Mouse (Mus musculus): Measurements from ENCODE around the gene Kmt2c.

The Kmt2c gene

DNA sequence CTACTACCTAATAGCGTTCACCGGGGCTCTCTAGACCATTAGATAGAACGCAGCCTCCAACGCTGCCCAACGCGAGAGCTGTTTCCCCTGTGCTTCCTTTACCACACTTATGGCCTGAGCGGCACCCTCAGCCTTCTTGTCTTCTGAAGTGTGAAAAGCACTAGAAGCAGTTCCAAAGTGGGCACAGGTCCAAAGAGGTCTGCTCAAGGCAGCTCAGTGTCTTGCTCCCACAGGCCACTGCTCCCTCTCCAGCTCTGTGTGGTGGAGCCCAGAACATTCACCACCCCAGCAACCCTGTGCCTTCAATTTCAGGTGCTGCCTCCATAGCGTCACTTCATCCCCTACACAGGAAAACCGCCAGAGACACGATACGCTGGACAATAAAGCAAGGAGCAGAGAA lies 115.0 kb downstream of the Kmt2c start:
- no peak for DNase-seq (ENCODE audit: low spot score in 2 of 2)

DNA sequence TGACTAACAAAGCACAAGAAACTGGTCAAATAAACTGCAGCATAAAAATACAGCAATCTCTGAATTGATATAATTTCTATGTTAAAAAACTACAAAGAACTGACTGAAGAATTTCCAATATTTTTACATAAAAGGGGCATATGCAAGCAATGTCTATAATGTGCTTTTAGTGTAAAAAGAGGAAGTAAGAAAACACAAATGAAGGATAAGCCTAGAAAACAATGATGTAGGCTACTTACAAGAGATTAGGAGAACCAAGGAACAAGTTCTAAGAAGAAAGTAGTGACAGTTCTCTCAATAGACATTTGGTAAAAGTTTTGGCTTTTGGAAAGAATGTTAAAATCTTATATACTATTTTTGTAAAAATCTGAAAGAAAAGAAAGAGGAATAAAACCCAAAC lies 119.4 kb downstream of the Kmt2c start:
- DNase-seq (ENCODE audit: low spot score in 2 of 2), result no peak

DNA sequence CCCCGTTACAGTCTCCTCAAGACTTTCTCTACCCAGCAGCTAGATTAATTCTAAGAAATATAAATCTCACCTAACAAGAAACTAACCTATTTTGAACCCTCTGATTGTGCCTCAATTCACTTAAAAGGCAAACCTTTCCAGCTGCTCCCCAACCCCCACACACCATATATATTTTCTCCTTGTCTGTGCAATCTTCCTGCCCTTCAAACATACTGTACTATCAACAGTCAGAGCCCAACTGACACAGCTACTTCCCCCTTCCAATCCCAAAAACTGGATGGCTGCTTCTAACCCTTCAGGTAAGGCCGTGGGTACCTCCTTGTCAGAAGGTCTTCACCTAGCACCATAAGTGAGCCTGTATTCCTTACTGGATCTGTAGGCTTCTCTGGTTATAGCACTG lies 130.2 kb downstream of the Kmt2c start:
- DNase-seq (ENCODE audit: low spot score in 2 of 2), result no peak

DNA sequence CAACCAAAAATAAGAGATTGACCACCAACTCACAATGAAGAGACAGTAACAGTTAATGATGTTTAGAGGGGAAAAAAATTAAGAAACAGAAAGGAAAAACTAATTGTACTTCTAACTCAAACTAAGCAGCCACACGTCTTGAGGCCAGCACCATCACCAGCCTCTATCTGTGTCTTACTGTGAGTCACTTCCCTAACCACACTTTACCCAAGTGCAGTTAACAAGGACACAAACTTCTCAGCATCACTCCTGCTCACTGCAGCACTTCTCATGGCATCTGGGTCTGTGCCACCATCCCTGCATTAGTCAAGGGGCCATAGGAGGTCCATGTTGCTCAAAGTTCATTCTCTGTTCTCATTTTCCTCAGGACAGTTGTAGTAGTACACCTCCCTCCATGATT lies 131.5 kb downstream of the Kmt2c start:
- DNase-seq (ENCODE audit: low spot score in 2 of 2), result no peak

DNA sequence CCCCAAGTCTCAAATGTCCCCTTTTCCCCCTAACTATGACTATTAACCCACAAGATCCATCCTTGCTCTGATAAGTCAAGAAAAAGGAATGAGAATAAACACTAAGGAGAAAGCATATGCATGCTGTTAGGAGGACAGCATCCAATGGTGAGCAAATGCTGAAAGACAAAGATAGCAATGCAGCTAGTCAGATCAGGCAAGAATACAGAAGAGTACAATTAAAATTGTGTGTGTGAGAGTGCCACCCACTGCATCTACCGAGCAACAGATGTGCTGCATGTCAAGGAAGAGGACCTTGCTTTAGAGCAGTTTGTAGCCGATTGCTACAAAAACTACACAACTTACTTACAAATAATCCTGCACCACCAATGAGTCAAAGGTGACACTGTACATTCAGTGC lies 145.1 kb downstream of the Kmt2c start:
- DNase-seq (ENCODE audit: low spot score in 2 of 2), result no peak

DNA sequence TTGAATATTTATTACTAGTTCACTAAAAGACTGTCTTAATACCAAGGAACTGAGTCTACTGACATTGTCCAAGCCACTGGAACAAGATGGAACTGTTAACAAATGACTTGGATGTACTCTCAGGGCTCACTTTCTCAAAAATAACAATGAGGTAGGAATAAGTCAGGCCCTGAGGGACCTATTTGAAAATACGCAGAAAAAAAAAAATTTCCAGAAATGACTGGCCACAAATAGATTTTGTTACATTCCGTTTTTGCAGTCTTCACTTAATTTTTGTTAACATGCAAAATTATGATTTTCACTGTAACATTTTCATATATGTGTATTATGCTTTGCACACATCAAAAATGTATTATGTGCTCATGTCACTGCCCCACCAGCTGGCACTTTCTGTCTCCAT lies 167.3 kb downstream of the Kmt2c start:
- no peak for DNase-seq (ENCODE audit: low spot score in 2 of 2)

- DNase-seq (ENCODE audit: low spot score in 2 of 2), result no peak
Measured at GRCm38 (mm10) chr5:25313881-25314280, 184.7 kb downstream of the Kmt2c start.

GRCm38 (mm10) chr5:25310226-25310625 lies 188.4 kb downstream of the Kmt2c start:
- no peak for DNase-seq (ENCODE audit: low spot score in 2 of 2)

DNA sequence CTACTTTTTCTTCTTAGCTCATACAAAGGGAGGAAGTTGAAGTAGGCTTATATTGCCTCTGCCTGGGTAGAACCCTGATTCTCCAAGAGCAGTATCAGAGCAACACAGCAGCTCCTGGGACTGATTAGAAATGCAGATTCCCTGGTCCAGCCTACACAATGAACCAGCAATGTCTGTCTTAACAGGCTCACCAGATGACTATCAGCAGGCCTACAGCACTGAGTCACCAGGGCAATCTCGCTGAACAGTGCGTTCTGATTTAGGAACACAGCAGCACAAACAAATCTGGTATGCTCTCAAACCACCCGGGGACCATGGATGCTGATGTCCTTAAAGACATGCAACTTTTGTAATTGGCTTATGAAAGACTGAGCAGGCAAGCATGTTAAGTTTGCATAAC lies 201.8 kb downstream of the Kmt2c start:
- DNase-seq (ENCODE audit: low spot score in 2 of 2), result no peak

- no peak for DNase-seq (ENCODE audit: low spot score in 2 of 2)
Measured at GRCm38 (mm10) chr5:25283988-25284387, 214.6 kb downstream of the Kmt2c start.

DNA sequence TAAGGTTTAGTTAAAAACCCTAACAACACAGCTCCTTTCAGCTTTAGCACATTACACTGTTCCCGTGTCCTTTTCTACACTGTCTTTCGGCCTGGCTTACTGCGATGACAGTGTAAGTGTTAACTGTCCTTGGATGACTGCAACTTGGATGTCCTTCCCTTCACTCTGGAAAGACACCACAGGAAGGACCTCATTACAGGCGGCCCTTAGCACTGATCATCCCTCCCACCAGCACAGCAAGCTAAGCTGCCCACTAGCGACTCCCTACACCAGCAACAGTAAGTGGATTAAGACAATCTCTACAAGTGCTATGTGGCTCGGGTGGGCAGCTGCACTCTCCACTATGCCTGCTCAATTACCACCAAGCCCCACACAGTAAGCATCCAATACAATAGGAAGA lies 222.2 kb downstream of the Kmt2c start:
- no peak for DNase-seq (ENCODE audit: low spot score in 2 of 2)

- no peak for DNase-seq (ENCODE audit: low spot score in 2 of 2)
Measured at GRCm38 (mm10) chr5:25275629-25276028, 223.0 kb downstream of the Kmt2c start.

- no peak for DNase-seq (ENCODE audit: low spot score in 2 of 2)
Measured at GRCm38 (mm10) chr5:25268258-25268888, 230.2 kb downstream of the Kmt2c start.

DNA sequence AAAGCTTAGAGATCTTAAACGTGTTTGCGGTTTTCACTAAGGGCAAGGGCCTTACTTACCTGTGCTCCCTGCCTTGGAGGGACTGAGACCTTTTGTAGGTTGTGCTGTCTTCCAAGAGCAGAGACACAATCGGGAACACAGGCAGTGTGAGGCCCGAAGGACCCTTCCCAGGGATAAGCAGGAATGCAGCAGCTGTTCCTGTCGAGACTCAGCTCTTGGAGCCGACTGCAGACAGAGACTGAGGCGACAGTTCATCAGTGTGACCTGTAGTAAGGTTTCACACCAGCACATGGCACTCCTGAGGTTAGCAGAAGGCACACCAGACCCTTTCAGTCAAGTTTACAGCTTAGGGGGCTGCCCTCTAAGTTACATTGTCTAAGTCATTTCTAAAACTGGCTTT lies 236.3 kb downstream of the Kmt2c start:
- DNase-seq (ENCODE audit: low spot score in 2 of 2), result no peak

DNA sequence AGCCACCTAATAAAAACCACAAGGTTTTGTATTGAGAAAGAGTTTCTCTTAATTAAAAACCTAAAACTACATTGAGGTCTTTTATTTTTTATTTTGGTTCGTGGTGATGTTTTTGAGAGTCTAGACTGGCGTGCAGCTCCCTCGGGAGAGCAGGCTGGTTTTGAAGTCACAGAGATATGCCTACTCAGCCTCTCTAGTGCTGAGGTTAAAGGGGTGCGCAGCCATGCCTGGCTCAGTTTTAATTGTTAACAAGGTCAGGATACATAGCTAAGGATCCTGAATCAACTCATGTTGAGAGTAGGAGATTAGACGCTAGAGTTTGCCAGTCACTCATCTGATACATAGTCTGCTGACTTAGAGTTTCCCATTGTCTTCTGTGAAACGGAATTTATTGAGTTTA lies 237.1 kb downstream of the Kmt2c start:
- DNase-seq (ENCODE audit: low spot score in 2 of 2), result no peak

DNA sequence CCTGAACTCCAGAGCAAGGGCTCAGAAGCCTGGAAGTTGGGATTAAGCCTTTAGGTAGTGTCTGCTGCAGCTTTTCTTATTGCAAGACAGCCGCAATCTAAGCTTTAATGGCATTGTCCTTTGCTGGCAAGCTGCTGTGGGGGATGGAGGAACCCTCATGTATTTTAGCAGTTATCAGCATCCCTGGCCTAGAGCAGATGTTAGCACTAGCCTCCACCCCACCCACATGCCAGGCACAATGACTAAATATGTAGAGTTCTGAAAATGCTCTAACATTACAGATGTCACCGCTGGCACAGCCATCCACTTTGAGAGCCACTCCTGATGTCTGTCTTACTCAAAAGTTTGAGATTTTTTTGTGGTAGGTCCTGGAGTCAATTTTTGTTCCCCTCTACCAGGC lies 241.9 kb downstream of the Kmt2c start:
- no peak for DNase-seq (ENCODE audit: low spot score in 2 of 2)

GRCm38 (mm10) chr5:25254491-25254890 lies 244.1 kb downstream of the Kmt2c start:
- DNase-seq (ENCODE audit: low spot score in 2 of 2), result no peak

GRCm38 (mm10) chr5:25252825-25253544 lies 245.6 kb downstream of the Kmt2c start:
- no peak for DNase-seq (ENCODE audit: low spot score in 2 of 2)

- DNase-seq (ENCODE audit: low spot score in 2 of 2), result no peak
Measured at GRCm38 (mm10) chr5:25252423-25252822, 246.2 kb downstream of the Kmt2c start.

GRCm38 (mm10) chr5:25247036-25247435 lies 251.5 kb downstream of the Kmt2c start:
- DNase-seq (ENCODE audit: low spot score in 2 of 2), result no peak

DNA sequence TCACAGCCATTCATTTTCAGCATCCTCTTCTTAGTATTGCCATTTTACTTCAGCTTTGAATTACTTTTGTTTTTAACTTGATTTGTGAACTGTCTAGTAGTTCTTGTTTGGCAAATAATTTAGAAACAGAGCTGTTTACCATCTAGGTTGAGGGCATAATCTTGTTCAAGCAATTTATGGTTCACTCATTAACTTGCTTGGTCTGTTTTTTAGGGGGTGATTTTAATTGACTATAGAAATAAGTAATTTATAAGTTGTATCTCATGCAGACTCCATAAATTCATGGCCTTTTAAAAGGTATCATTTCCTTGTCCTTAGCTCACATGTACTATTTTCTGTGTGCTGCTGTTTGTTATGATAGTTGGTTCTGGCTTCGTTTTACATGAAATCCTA lies 252.1 kb downstream of the Kmt2c start:
- DNase-seq (ENCODE audit: low spot score in 2 of 2), result no peak

DNA sequence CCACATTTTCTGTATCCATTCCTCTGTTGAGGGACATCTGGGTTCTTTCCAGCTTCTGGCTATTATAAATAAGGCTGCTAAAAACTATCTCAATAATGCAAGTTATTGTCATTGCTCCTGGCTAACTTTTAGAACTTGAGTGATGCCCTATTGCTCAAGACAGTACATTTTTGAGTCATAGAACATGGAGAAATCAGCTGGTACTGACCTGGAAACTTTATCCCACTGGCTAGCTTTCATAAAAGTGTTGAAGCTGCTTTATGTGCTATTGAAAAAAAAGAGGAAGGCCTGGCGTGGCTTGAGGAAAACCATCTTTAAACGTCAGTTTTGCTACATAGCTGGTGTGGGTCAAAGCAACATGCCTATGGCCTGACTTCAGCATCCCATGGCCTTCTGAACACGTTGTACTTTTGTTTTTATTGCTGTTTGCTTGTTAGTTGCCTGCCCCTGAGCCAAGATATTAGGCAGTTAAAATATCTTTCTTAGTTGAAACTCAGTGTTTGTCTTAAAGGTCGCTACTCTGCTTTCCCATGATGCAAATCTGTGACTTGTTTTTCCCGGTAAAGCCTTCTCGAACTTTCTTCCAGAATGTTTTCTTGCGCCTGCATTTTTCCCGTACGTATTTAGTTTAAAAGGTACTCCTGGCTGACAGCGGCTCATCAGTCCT lies 252.6 kb downstream of the Kmt2c start:
- no peak for DNase-seq (ENCODE audit: low spot score in 2 of 2)

- DNase-seq (ENCODE audit: low spot score in 2 of 2), result no peak
Measured at GRCm38 (mm10) chr5:25243101-25243500, 255.5 kb downstream of the Kmt2c start.
